Mouse (Mus musculus) heart, adult 2 months (tissue): Measurements from ENCODE around the gene Ap3d1. TPM values are rescaled to one million over a fixed set of nuclear protein-coding genes. Genes with fewer than 3 reads are reported as not detected.

ENCODE experiments used
- DNase-seq, 2 experiments: peaks; one replicate each; pipeline ENCODE4 v3.0.0; 2021
- H3K27ac ChIP-seq: fragments of 200-600 bp; 2 replicates; pipeline ENCODE4 v1.8.1; 2022
- H3K27me3 ChIP-seq: fragments of 200-500 bp; 2 replicates; pipeline ENCODE4 v1.6.1; 2012; ENCODE audit warnings: mild to moderate bottlenecking, low read length, inconsistent platforms, mixed read lengths; ENCODE audit not compliant: control insufficient read depth, insufficient read depth
- H3K36me3 ChIP-seq: fragments of 200-500 bp; 2 replicates; pipeline ENCODE4 v1.6.1; 2012; ENCODE audit warnings: low read length, inconsistent platforms; ENCODE audit not compliant: control insufficient read depth, insufficient read depth
- H3K4me1 ChIP-seq: fragments of 200-500 bp; 2 replicates; pipeline ENCODE4 v1.6.1; 2011; ENCODE audit warnings: low read length; ENCODE audit not compliant: control insufficient read depth, insufficient read depth
- H3K4me3 ChIP-seq: fragments of 200-600 bp; 2 replicates; pipeline ENCODE4 v1.8.1; 2022
- H3K79me2 ChIP-seq: fragments of 200-500 bp; replicated peaks from 2 replicates; pipeline ENCODE4 v1.6.1; 2012; ENCODE audit warnings: mild to moderate bottlenecking, inconsistent platforms, low read length, moderate library complexity, mixed read lengths; ENCODE audit not compliant: control insufficient read depth, insufficient read depth
- H3K9ac ChIP-seq: fragments of 200-500 bp; 2 replicates; pipeline ENCODE4 v1.6.1; 2012; ENCODE audit warnings: low read depth, mild to moderate bottlenecking, control low read depth, inconsistent platforms, low read length, mixed read lengths
- CTCF ChIP-seq: fragments of 200-600 bp; IDR thresholded peaks from 2 replicates; pipeline ENCODE4 v1.8.1; 2022; ENCODE audit warnings: antibody characterized with exemption, mild to moderate bottlenecking, moderate library complexity
- EP300 ChIP-seq: fragments of 200-500 bp; IDR thresholded peaks from 2 replicates; pipeline ENCODE4 v1.6.1; 2011; ENCODE audit warnings: low read depth, low read length, control low read depth; ENCODE audit not compliant: insufficient read depth
- POLR2A ChIP-seq: fragments of 200-500 bp; IDR thresholded peaks from 2 replicates; pipeline ENCODE4 v1.6.1; 2011; ENCODE audit warnings: mild to moderate bottlenecking, low read depth, low read length, control low read depth; ENCODE audit not compliant: insufficient read depth
- WGBS: fragments of 180-500 bp; shearing (Covaris S2); methylation state at CpG from one replicate; pipeline ENCODE4 v1.1.7; 2018; 5-methylcytosine and 5-hydroxymethylcytosine counted together
- intact Hi-C: fragments of 180-260 bp; cut with DNase I; formaldehyde crosslinking; loops from one replicate; pipeline ENCODE4 v1.15.1; 2025
- polyA plus RNA-seq: library from polyadenylated mRNA; depleted of rRNA; stranded (reverse); fragments of >200 nt; gene quantifications from 2 replicates; pipeline ENCODE4 v1.2.3, GENCODE M21; 2012
- total RNA-seq, 2 experiments: library from RNA; stranded (reverse); gene quantifications; 2 replicates each; pipeline ENCODE4 v1.2.3; 2021

Gene Ap3d1
- total and polyA plus RNA-seq, 3 experiments = 40.2 to 52.9 (median 42.6) TPM

GRCm38 (mm10) chr10:80756509-80756908 is 14.4 kb upstream of the Ap3d1 start:
- WGBS = 27% methylated on average over 2 of the region's 2 CpGs
- intact Hi-C loops = no loop called here
- no peak for DNase-seq
- Histone ChIP-seq H3K27ac (peak overlapping the region; percentile 98), H3K9ac (peak overlapping the region; percentile 93), H3K79me2 (peaks cover 14% of the 10 kb centered on the region), H3K27me3 (no peaks in the 10 kb centered on the region), H3K4me1 (peaks cover 34% of the 10 kb centered on the region), H3K36me3 (no peaks in the 10 kb centered on the region; the same call in 1 of the 2 replicates), H3K4me3 (peak overlapping the region; percentile 80)
- TF ChIP-seq CTCF (no peak), EP300 (no peak)

GRCm38 (mm10) chr10:80756099-80756498 is 14.0 kb upstream of the Ap3d1 start:
- intact Hi-C loops = no loop called here
- 6% methylated on average over 3 of the region's 3 CpGs for WGBS

GRCm38 (mm10) chr10:80755291-80756015 is 13.4 kb upstream of the Ap3d1 start:
- H3K4me1 ChIP-seq = peaks cover 32% of the 10 kb centered on the region
- H3K27me3 ChIP-seq = no peaks in the 10 kb centered on the region
- DNase-seq = no peak
- H3K4me3 ChIP-seq = peak overlapping the region; percentile 80
- whole genome bisulfite sequencing = under 1% methylated on average over 75 of the region's 75 CpGs
- intact Hi-C loops = no loop called here
- peak overlapping the region; percentile 98 for H3K27ac ChIP-seq
- H3K36me3 ChIP-seq = no peaks in the 10 kb centered on the region; the same call in 1 of the 2 replicates
- H3K9ac ChIP-seq = peak overlapping the region; percentile 93
- TF ChIP-seq POLR2A = no peak
- TF ChIP-seq CTCF = no peak
- no peak for TF ChIP-seq EP300
- peaks cover 10% of the 10 kb centered on the region for H3K79me2 ChIP-seq

More at GRCm38 (mm10) chr10:80756099-80756498, 14.0 kb upstream of the Ap3d1 start:
- Histone ChIP-seq H3K27ac (peak overlapping the region; percentile 98), H3K79me2 (peaks cover 14% of the 10 kb centered on the region), H3K4me1 (peaks cover 35% of the 10 kb centered on the region), H3K9ac (peak overlapping the region; percentile 93), H3K4me3 (peak overlapping the region; percentile 80), H3K36me3 (no peaks in the 10 kb centered on the region; the same call in 1 of the 2 replicates), H3K27me3 (no peaks in the 10 kb centered on the region)
- peak in 1 of 2 experiments; percentile 25 for DNase-seq
- no peak for TF ChIP-seq POLR2A
- peak; percentile 44 for TF ChIP-seq CTCF

- Histone ChIP-seq H3K27me3 (no peaks in the 10 kb centered on the region), H3K4me3 (peak within 1 kb of the TSS; percentile 80), H3K36me3 (no peaks in the 10 kb centered on the region; the same call in 1 of the 2 replicates), H3K9ac (peak within 1 kb of the TSS; percentile 93), H3K27ac (peak within 1 kb of the TSS; percentile 98), H3K4me1 (peaks cover 31% of the 10 kb centered on the region), H3K79me2 (peaks cover 10% of the 10 kb centered on the region)
- TF ChIP-seq EP300 (peak; percentile 77), POLR2A (peak; percentile 61), CTCF (no peak)
- peak; percentile 99 for DNase-seq
- intact Hi-C loops = no loop called here
- 1% methylated on average over 57 of the region's 57 CpGs for WGBS
These were observed 12.7 kb upstream of the Ap3d1 start, which contains the start of gene Dot1l for GRCm38 (mm10) chr10:80754594-80755290. Gene Dot1l, plus strand, starts transcription at chr10:80755206.

- TF ChIP-seq EP300 (0 out of 2 replicates have a peak, but pooled peaks have one; percentile 24), POLR2A (peak; percentile 26; the same call in 1 of the 2 replicates), CTCF (no peak)
- Histone ChIP-seq H3K27me3 (no peaks in the 10 kb centered on the region), H3K4me3 (peak overlapping the region; percentile 53), H3K79me2 (peaks cover 5% of the 10 kb centered on the region), H3K27ac (peak overlapping the region; percentile 98), H3K4me1 (peaks cover 18% of the 10 kb centered on the region), H3K36me3 (no peaks in the 10 kb centered on the region; the same call in 1 of the 2 replicates), H3K9ac (peak overlapping the region; percentile 46)
- WGBS = 0% methylated on average over 6 of the region's 6 CpGs
- DNase-seq = peak; percentile 79 to 82
- intact Hi-C loops = no loop called here
These were observed 10.1 kb upstream of the Ap3d1 start for GRCm38 (mm10) chr10:80752079-80752625.
